Mouse (Mus musculus) kidney, adult 2 months (tissue): ENCODE measurements around the gene Pth2r.

ENCODE experiments used
- CTCF ChIP-seq: fragments of 200-500 bp; conservative IDR thresholded peaks from 2 replicates; pipeline ENCODE4 v1.5.1; 2011; ENCODE audit warnings: low read depth, mild to moderate bottlenecking, control low read depth, low read length, moderate library complexity, mixed read lengths; ENCODE audit not compliant: insufficient read depth, insufficient read length
- POLR2A ChIP-seq: fragments of 200-500 bp; IDR thresholded peaks from one replicate; pipeline ENCODE4 v1.6.1; 2011; ENCODE audit warnings: low read depth, low read length, control low read depth

DNA sequence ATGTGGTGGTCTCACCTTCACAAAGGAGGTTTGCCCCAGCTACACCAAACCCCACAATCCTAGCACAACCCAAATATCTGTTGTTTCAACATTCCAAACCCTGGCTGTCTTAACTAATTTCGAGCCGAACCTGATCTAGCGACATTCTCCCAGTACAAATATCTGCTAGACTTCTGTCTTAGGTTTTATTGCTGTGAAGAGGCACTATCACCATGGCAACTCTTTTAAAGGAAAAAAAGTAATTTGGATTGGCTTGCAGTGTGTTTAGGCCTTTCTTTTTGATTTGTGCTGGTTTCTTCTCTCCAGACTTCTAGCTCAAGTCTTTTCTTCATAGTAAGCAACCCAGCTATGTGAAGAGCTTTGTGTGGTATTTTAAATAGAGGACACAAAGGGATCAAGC is 1.4 kb upstream of the Pth2r start:
- TF ChIP-seq CTCF (no peak), POLR2A (no peak)
